Mouse (Mus musculus): ENCODE data around the gene D1Pas1.

The D1Pas1 gene

GRCm38 (mm10) chr1:186988281-186988682 is 21.1 kb downstream of the D1Pas1 start:
- DNase-seq, result no peak

- no peak for DNase-seq
These were observed 21.6 kb downstream of the D1Pas1 start for GRCm38 (mm10) chr1:186988822-186989221.

- DNase-seq, result no peak
These were observed 24.3 kb downstream of the D1Pas1 start for GRCm38 (mm10) chr1:186991473-186991872.

- DNase-seq, result no peak
These were observed 24.9 kb downstream of the D1Pas1 start for GRCm38 (mm10) chr1:186992113-186992512.

GRCm38 (mm10) chr1:186997596-186998304 is 30.5 kb downstream of the D1Pas1 start:
- no peak for DNase-seq

- DNase-seq, result no peak
These were observed 36.2 kb downstream of the D1Pas1 start for GRCm38 (mm10) chr1:187003441-187003861.

- DNase-seq, result no peak
These were observed 37.1 kb downstream of the D1Pas1 start for GRCm38 (mm10) chr1:187004306-187004705.

- no peak for DNase-seq
These were observed 39.2 kb downstream of the D1Pas1 start for GRCm38 (mm10) chr1:187006227-187006925.

- no peak for DNase-seq
These were observed 41.0 kb downstream of the D1Pas1 start for GRCm38 (mm10) chr1:187008236-187008635.

- DNase-seq, result no peak
These were observed 42.9 kb downstream of the D1Pas1 start for GRCm38 (mm10) chr1:187010071-187010470.

GRCm38 (mm10) chr1:187011601-187012000 is 44.4 kb downstream of the D1Pas1 start:
- no peak for DNase-seq

GRCm38 (mm10) chr1:187014141-187014540 is 46.9 kb downstream of the D1Pas1 start:
- DNase-seq, result no peak

- no peak for DNase-seq
These were observed 48.5 kb downstream of the D1Pas1 start for GRCm38 (mm10) chr1:187015673-187016072.

- DNase-seq, result no peak
These were observed 48.9 kb downstream of the D1Pas1 start for GRCm38 (mm10) chr1:187016116-187016515.

GRCm38 (mm10) chr1:187020011-187020410 is 52.8 kb downstream of the D1Pas1 start:
- no peak for DNase-seq
